Mouse (Mus musculus) E14TG2a.4 (cell line): ENCODE results near the gene Lrrc61.
A peak's percentile ranks its signal among the peaks of the same experiment; 100 is the strongest.
"Not testable (repeated sequence)": the region's sequence is repeated elsewhere in the genome, so short reads cannot be mapped to it uniquely, and the experiment has no call there.

Experiments
- H3K27me3 ChIP-seq: 2 replicates; pipeline ENCODE4 v1.6.1; 2014; ENCODE audit warnings: low read length, control low read depth; ENCODE audit not compliant: insufficient read depth
- H3K36me3 ChIP-seq: 2 replicates; pipeline ENCODE4 v1.6.1; 2014; ENCODE audit warnings: low read length, control low read depth; ENCODE audit not compliant: insufficient read depth
- H3K4me1 ChIP-seq: replicated peaks from 2 replicates; pipeline ENCODE4 v1.6.1; 2014; ENCODE audit warnings: low read depth, low read length, control low read depth
- H3K4me3 ChIP-seq: replicated peaks from 2 replicates; pipeline ENCODE4 v1.5.1; 2014; ENCODE audit warnings: mild to moderate bottlenecking, low read length
- H3K9me3 ChIP-seq: 2 replicates; pipeline ENCODE4 v1.6.1; 2014; ENCODE audit warnings: low read length, control low read depth
- CTCF ChIP-seq: conservative IDR thresholded peaks from 2 replicates; pipeline ENCODE4 v1.5.1; 2014; ENCODE audit warnings: low read length
- NANOG ChIP-seq: IDR thresholded peaks from 2 replicates; pipeline ENCODE4 v1.6.1; 2014; ENCODE audit warnings: borderline replicate concordance, low read length, mixed read lengths
- POU5F1 ChIP-seq: IDR thresholded peaks from 2 replicates; pipeline ENCODE4 v1.6.1; 2014; ENCODE audit warnings: low read length, borderline replicate concordance

The Lrrc61 gene

DNA sequence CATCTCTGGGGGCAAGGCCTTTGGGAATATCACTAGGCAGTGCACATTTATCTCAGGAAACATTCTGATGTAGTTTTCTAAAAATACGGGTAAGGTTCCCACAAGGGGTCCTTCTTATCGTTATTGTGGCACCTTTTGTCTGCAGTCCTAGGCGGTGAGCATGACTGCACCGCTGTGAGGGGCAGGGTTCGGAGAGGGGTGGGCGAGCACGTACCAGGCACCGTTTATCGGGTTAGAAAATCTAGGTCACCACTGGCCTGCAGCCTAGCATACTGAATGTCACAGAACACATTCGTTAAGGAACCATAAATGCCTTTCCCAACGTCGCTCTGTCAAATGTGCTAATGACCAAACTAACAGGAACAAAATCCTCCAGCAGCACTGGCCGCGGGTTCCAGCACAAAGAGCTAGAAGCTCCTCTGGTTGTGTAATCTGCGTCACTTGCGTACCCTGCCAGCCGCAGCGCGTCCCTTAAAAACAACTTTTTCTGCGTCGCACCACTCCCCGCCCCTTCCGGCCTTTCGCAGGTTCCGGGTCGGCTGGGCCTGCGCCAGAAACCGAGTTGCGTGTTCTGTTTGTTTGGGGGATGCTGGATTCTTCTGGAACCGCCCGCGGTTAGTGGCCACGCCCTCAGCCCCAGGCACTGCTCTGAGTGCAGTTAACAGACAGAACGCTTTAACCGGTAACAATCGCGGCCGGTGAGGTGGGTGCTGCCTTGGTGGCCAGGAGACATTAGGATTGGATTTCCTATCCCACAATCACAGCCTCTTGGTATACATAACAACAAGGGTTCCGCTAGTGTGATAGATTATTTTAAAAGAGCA, at the start of gene Lrrc61:
TSS of gene Lrrc61 (plus strand) at position 517 of the 824 bp plus-strand sequence.
- H3K9me3 ChIP-seq: no peaks in the 10 kb centered on the region
- no peaks in the 10 kb centered on the region for H3K36me3 ChIP-seq
- peak within 1 kb of the TSS; percentile 74 for H3K4me3 ChIP-seq
- H3K27me3 ChIP-seq: peaks cover 4% of the 10 kb centered on the region; the same call in 1 of the 2 replicates
- peaks cover 21% of the 10 kb centered on the region for H3K4me1 ChIP-seq
- TF ChIP-seq NANOG: no peak
- TF ChIP-seq POU5F1: no peak
- no peak for TF ChIP-seq CTCF

DNA sequence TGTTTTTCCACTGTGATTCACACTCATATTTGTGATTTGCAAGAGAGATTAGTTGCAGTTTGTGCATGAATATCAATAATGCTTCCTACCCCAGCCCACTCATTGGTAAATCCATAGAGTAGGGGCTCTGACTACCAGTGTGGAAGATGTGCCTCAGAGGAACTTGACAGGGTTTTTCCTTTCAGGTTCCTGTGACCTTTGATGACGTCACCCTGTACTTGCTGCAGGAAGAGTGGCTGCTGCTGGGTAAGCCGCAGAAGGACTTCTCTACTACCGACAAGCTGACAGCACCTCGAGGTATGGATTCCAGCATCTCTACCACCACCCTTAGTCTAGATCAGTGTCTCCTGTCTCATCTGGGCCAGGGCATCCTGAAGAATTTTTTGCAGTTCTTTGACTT, 46.5 kb upstream of the Lrrc61 start:
- TF ChIP-seq CTCF (no peak), POU5F1 (no peak), NANOG (no peak)

DNA sequence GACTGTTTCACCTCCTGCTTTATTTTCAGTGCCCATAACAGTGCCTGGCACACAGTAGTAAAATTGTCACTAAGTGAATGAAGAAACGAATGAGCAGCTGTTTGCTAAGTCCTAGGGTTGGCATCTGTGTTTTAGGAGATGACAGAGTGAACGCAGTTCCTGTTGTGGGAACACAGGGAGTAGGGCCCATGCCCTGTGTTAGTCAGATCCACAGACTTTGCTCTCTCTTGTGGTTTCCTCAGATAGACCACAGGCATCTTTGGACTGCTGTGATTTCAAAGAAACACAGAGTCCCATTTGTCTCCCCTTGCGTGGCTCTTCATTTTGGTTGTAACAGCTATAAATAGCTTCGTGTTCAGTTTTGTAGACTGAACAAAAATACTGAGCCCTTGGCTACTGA, 44.2 kb upstream of the Lrrc61 start:
- Histone ChIP-seq H3K27me3 (no peaks in the 10 kb centered on the region), H3K9me3 (no peaks in the 10 kb centered on the region), H3K4me1 (peaks cover 19% of the 10 kb centered on the region), H3K4me3 (no peak overlapping the region), H3K36me3 (peaks cover 67% of the 10 kb centered on the region)
- TF ChIP-seq POU5F1: no peak
- TF ChIP-seq CTCF: no peak
- no peak for TF ChIP-seq NANOG

More for the DNA sequence above, 46.5 kb upstream of the Lrrc61 start:
- Histone ChIP-seq H3K36me3 (peaks cover 43% of the 10 kb centered on the region), H3K4me1 (peaks cover 27% of the 10 kb centered on the region), H3K9me3 (no peaks in the 10 kb centered on the region), H3K27me3 (no peaks in the 10 kb centered on the region), H3K4me3 (no peak overlapping the region)

DNA sequence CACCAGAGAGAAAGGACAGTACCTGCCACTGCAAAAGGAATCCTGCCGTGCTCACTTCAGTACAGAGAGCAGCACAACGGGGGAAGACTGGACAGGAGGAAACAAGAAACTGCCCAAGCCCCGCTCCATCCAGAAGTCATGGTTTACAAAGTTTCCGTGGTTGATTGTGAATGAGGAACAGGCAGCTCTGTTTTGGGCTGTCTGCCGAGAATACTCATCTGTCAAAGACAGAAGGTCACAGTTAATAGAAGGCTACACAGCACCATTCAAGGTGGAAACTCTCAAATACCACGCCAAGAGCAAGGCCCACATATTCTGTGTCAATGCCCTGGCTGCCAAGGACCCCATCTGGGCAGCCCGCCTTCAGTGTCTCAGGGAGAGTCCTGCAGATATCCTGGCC, 42.7 kb upstream of the Lrrc61 start:
- peaks cover 11% of the 10 kb centered on the region for H3K4me1 ChIP-seq
- no peak for TF ChIP-seq NANOG
- TF ChIP-seq CTCF: no peak
- TF ChIP-seq POU5F1: no peak
- no peak overlapping the region for H3K4me3 ChIP-seq
- peaks cover 81% of the 10 kb centered on the region for H3K36me3 ChIP-seq
- H3K9me3 ChIP-seq: no peaks in the 10 kb centered on the region
- no peaks in the 10 kb centered on the region for H3K27me3 ChIP-seq

DNA sequence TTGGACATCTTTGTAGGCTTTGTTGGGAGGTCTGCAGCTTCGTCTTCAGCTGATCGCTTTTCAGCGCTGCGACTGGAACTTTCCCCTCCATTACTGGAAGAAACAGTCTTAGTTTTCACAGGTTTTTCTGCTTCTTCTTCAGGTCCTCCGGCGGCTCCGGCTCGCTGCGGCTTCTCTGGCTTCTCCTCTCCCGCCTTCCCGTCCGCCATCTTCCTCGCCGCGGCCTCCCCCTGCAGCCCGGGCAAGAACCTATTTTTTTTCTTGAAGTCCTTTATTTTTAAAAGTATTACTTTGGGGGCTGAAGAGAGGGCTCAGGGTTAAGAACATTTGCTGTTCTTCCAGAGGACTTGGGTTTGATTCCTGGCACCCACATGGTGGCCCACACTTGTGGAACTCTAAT, 29.7 kb upstream of the Lrrc61 start:
- H3K4me3 ChIP-seq, H3K27me3 ChIP-seq, H3K9me3 ChIP-seq: not testable (repeated sequence)
- Histone ChIP-seq H3K4me1 (peaks cover 16% of the 10 kb centered on the region), H3K36me3 (peaks cover 20% of the 10 kb centered on the region)

DNA sequence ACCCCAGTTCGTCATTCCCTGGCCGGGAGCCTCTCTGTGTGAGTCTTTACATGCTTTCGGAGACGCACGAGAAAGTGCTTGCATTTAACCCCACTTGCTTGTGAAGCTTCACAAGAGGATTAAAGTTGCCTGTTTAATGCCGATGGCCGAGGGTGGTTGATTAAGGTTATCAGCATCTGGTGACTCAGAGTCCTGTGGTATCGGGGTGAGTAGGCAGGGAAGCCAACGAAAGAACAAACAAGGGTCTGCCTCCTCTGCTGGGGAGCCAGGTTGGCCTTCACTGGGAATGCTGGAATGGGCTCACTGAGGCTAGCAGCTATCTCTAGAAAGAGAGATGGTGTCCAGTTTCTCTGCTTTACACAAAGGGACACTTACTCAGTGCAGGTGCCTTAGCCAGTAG, 26.7 kb upstream of the Lrrc61 start:
- H3K36me3 ChIP-seq: peaks cover 47% of the 10 kb centered on the region
- H3K4me3 ChIP-seq: no peak overlapping the region
- no peaks in the 10 kb centered on the region for H3K9me3 ChIP-seq
- no peak for TF ChIP-seq NANOG
- no peak for TF ChIP-seq POU5F1
- peaks cover 5% of the 10 kb centered on the region for H3K27me3 ChIP-seq
- peaks cover 23% of the 10 kb centered on the region for H3K4me1 ChIP-seq

DNA sequence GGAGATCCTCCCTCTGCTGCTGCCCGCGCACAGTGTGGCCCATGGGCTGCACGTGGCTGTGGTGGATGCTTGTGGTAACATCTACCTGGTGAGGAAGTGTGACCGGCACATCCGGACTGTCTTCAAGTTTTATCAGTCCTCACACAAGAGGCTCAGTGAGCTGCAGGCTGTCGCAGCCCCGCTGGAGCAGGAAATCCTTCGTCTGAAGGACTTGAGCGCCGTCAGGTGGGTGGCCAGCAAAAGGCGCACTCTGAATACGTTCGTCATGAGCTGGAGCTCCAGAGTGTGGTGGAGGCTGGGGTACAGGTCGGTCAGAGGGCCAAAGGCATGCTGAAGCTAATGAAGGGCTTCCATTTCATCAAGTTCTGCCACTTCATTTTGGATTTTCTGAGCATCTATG, 25.3 kb upstream of the Lrrc61 start:
- Histone ChIP-seq H3K27me3 (peaks cover 8% of the 10 kb centered on the region), H3K9me3 (no peaks in the 10 kb centered on the region), H3K4me1 (peaks cover 23% of the 10 kb centered on the region), H3K4me3 (peak overlapping the region; percentile 23; the same call in 1 of the 2 replicates), H3K36me3 (peaks cover 48% of the 10 kb centered on the region)
- TF ChIP-seq NANOG (no peak), POU5F1 (no peak), CTCF (no peak; the same call in 1 of the 2 replicates)

DNA sequence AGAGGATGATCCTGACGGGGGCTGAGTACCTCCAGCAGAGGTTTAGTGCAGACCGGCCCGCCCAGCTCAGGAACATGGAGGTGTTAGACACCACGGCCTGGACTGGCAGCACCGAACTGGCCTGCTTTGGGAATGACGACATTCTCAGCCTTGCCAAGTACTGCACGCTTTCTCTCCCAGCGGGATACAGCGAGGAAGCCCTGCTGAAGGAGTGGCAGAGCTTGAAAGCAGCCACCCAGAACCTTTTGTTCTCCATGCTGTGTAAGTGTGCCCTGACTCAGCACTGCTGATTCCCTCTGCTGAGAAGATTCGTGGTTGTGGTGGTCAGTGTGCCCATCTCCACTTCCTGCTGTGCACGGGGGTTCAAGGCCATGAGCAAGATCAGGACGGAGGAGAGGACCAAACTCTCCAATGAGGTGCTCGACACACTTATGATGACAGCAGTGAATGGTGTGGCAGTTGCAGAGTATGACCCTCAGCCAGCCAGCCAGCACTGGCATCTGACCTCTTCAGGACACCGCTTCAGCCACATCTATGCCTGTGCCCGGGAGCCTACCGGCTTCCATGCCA, 24.6 kb upstream of the Lrrc61 start:
- Histone ChIP-seq H3K4me1 (peaks cover 23% of the 10 kb centered on the region), H3K9me3 (no peaks in the 10 kb centered on the region), H3K4me3 (peak overlapping the region; percentile 23; the same call in 1 of the 2 replicates), H3K27me3 (peaks cover 11% of the 10 kb centered on the region), H3K36me3 (peaks cover 48% of the 10 kb centered on the region)
- TF ChIP-seq POU5F1 (no peak), CTCF (no peak), NANOG (no peak)
